Mouse (Mus musculus): Measurements from ENCODE around the gene 1700003E16Rik.
"Not testable (repeated sequence)": the region's sequence is repeated elsewhere in the genome, so short reads cannot be mapped to it uniquely, and the experiment has no call there.

1700003E16Rik gene

GRCm38 (mm10) chr6:83159456-83159855, 3.3 kb downstream of the 1700003E16Rik start:
- not testable (repeated sequence) for DNase-seq (ENCODE audit: low spot score in 2 of 2)

GRCm38 (mm10) chr6:83161442-83161841, 5.2 kb downstream of the 1700003E16Rik start:
- DNase-seq (ENCODE audit: low spot score in 2 of 2): no peak

- peak; percentile 31 to 65 for DNase-seq (ENCODE audit: low spot score in 2 of 2)
Measured at GRCm38 (mm10) chr6:83161921-83162641, 5.9 kb downstream of the 1700003E16Rik start.

- DNase-seq (ENCODE audit: low spot score in 2 of 2): peak in 1 of 2 experiments; percentile 65
Measured at GRCm38 (mm10) chr6:83162701-83163100, 6.5 kb downstream of the 1700003E16Rik start.

DNA sequence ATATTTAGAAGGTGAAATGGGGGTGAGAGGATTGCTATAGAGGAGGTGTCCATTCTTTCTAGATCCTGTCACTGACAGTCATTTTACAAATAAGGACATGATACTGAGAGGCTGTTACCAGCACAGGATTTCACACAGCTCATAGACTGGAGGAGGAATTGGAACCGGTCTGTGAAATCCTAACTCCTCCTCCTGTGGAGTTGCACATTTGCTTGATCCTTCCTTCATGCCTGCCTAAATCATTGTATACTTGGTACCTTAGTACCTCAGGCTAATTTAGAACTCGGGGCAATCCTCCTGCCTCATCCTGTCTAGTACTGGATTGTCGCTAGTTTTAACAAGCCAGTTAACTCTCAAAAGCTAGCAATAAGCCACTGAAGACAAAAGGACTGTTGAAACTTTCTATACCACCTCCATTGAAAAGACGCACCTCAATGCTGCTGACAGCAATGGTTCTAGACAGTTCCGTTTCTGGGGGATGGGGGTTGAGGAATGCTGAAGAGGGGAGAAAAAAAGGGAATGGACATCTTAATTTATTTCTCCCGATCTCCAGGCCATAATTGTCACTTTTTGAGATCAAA, 8.9 kb downstream of the 1700003E16Rik start:
- no peak for DNase-seq (ENCODE audit: low spot score in 2 of 2)

DNA sequence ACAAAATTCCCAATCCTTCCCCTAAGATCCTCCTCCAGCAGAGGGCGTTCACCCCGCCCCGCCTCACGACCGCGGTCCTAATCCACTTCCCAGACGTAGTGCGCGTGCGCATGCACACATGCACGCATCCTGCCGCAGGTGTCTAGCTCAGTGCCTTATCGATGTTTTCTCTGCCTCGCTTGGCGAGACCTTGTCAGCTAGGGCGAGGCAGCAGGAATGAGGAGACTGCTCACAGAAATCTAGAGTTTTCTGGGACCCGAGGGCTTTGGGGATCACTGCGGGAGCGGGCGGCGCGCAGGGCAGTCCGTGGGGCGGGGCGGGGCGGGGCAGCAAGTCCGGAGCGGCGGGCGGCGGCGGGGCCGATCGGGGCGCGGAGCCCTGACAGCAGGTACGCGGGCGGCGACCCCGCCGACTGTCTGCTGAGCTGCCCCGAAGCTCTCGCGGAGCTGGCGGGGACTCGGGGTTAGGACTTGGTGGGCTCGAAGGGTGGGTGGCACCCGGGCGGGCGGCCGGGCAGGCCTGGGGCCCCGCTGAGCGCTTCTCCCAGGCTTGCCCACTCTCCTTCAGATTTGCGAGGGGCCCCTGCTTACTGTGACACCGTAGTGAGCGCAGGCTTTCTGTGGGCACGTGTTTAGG, 9.5 kb downstream of the 1700003E16Rik start, which contains the start of gene Dctn1:
Gene Dctn1 (plus strand): TSS at position 314 of the 636 bp plus-strand sequence.
- peak; percentile 91 to 92 for DNase-seq (ENCODE audit: low spot score in 2 of 2)

DNA sequence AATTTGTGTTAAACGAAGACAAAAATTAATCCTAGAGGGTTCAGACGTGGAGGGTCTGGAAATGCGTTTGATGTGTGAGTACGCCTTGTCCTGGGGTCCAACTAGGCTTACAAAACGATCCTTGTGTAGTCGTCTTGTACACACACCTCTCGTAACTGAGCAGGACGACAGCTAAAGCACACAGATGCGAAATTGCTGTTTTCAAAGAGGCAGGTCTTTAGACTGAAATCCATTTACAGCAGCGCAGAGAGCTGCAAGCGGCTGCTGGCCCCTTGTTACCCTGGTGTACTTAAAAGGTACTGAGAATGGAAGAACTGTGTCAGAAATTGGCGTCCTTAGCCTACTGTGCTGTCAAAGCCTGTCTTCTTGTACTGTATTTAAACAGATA, 10.0 kb downstream of the 1700003E16Rik start:
- DNase-seq (ENCODE audit: low spot score in 2 of 2): no peak

DNA sequence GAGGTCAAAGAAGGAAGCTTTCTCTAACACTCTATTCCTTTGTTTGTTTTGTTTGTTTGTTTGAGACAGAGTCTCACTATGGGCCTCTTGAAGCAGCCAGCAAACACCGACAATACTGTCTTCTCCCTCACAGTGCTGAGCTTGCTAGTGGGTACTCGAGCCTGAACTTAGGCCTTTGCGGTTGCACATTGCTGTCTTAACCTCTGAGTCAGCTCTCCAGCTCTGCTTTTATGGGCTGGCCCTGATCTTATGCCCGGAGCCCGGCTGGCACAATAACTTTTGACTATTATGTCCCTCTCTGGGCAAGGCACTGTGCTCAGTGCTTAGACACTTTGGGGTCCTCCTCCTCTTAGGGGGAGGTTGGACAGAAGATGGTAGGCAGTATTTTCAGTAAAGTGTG, 13.7 kb downstream of the 1700003E16Rik start:
- DNase-seq (ENCODE audit: low spot score in 2 of 2): peak in 1 of 2 experiments; percentile 31

GRCm38 (mm10) chr6:83171063-83171462, 14.9 kb downstream of the 1700003E16Rik start:
- no peak for DNase-seq (ENCODE audit: low spot score in 2 of 2)

DNA sequence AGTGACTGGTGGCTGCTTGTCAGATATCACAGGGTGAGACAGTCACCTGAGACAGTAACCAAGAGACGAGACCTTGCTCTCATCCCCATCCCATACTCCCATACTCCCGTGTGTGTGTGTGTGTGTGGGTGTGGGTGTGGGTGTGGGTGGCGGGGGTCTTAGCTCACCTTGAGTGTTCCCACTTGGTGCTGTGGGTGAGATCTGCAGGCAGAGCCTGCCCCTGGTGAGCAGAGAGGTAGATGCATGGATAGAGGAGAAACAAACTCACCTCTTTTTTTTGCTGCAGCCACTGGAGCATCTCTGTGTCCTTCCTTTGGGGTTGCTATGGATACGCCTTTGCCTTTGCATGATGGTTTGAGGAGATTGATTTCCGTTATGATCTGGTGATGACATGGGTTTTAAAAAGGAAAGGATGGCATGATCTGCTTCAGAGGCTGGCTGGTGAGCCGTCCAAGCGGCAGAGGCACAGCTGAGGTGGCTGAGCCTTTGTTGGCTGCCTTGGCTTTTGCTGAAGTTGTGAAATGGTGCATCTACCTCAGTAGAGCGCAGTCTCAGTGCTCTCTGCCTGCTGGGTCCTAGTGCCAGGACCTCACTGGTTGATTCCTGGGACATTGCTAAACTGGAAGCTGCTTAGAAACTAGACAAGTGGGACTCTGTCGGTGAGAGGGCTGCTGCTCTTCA, 16.2 kb downstream of the 1700003E16Rik start:
- no peak for DNase-seq (ENCODE audit: low spot score in 2 of 2)

GRCm38 (mm10) chr6:83175996-83176395, 19.8 kb downstream of the 1700003E16Rik start:
- no peak for DNase-seq (ENCODE audit: low spot score in 2 of 2)

- DNase-seq (ENCODE audit: low spot score in 2 of 2): no peak
Measured at GRCm38 (mm10) chr6:83179390-83180117, 23.4 kb downstream of the 1700003E16Rik start.

DNA sequence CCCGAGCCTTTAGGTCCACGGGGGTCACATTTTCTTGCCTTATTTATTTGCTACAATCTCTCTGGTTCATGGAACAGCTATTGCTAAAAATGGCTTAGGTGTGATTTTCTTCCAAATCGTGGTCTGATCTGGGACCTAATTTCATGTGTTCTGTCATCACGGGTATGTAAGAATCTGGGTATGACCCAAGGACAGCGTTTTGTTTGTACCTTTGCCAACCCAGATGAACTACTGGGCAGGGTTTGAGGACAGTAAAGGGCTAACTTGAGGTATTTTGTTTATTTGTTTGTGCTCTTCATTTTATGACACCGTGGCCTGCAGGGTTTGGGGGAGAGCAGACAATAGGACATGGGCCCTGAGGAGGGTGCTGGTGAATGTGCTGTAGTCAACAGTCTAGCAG, 24.4 kb downstream of the 1700003E16Rik start:
- no peak for DNase-seq (ENCODE audit: low spot score in 2 of 2)

- DNase-seq (ENCODE audit: low spot score in 2 of 2): no peak
Measured at GRCm38 (mm10) chr6:83184858-83185435, 28.7 kb downstream of the 1700003E16Rik start.

DNA sequence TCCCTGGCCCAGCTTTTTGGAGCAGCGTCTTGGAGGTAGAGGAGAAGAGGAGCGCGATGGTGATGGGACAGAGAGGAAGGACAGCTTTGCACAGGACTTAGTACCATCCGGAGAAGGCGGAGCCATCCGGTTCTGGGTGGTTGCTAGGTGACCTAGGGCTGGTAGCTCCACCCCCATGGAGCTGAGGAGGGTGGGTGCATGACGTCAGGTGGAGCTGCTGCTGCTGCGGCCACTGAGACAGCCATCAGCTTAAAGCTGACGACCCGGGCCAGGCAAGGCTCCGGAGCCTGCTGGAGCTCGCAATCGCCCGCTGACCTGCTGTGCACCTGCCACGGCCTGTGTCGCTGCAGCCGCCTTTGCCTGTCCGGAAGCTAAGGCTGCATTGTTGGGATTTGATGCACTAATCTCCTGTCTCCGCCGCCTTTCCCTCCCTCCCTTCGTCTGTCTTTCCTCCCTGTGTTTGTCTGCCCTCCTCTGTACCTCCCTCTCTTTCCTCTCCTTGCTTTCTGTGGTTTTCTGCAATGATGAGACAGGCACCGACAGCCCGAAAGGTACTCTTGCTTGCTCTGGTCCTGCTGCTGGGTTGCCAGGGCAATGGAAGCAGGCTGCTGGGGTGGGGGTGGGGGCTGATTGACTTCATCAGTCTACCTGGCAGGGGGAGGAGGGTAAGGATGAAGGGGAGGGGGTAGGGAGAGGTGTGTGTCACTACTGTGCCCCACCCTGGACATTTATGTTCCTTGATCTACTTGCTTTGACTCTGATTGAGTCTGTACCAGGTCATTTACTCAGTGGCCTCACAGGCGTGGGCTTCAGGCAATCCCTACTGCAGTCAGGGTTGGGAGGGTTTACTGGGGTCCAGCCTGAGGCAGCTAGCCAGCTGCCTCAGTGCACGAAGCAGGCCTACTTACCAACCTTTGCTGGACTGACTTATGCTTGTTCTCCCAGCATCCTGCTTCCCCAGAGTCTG, 30.0 kb downstream of the 1700003E16Rik start:
- DNase-seq (ENCODE audit: low spot score in 2 of 2): no peak

GRCm38 (mm10) chr6:83186946-83187345, 30.7 kb downstream of the 1700003E16Rik start:
- no peak for DNase-seq (ENCODE audit: low spot score in 2 of 2)

DNA sequence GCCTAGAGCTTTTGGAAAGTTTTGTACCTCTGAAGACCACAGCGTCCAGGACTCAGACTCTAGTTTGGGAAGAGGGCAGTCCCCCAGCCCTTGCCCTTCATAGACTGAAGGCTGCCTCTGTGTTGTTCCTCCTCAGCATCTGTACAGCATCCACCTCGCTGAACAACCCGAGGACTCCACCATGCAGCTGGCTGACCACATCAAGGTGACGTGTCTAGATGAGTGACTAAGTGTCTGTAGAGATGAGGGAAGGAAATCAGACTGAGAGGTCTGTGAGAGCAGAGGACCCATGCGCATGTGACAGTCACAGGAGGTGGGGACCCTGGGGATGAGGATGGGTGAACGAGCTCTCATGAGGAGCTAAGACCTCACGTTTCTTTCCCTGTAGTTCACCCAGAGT, 37.4 kb downstream of the 1700003E16Rik start:
- no peak for DNase-seq (ENCODE audit: low spot score in 2 of 2)

- DNase-seq (ENCODE audit: low spot score in 2 of 2): no peak
Measured at GRCm38 (mm10) chr6:83197345-83198004, 41.3 kb downstream of the 1700003E16Rik start.

- DNase-seq (ENCODE audit: low spot score in 2 of 2): no peak
Measured at GRCm38 (mm10) chr6:83203320-83203719, 47.1 kb downstream of the 1700003E16Rik start.

Measured in urinary bladder, adult 18-20 months (tissue).